Mouse (Mus musculus) kidney, adult 2 months (tissue): ENCODE measurements at regions not wholly inside any gene's neighbourhood (a gene's known extent, or its start where the extent isn't known, plus 50 kb on each side); places are given as distances from the start of the nearest gene placed in this dataset.

Experiments used
- DNase-seq: peaks from one replicate; pipeline ENCODE4 v3.0.0; 2021
- H3K27ac ChIP-seq: fragments of 200-500 bp; 2 replicates; pipeline ENCODE4 v1.5.1; 2012; ENCODE audit warnings: low read depth, low read length, control low read depth, inconsistent platforms; ENCODE audit not compliant: insufficient read depth
- H3K27me3 ChIP-seq: fragments of 200-500 bp; replicated peaks from 2 replicates; pipeline ENCODE4 v1.6.1; 2012; ENCODE audit warnings: mild to moderate bottlenecking, moderate library complexity, low read length, inconsistent platforms; ENCODE audit not compliant: control insufficient read depth, insufficient read depth
- H3K36me3 ChIP-seq: fragments of 200-500 bp; 2 replicates; pipeline ENCODE4 v1.6.1; 2012; ENCODE audit warnings: mild to moderate bottlenecking, moderate library complexity, low read length, inconsistent platforms; ENCODE audit not compliant: control insufficient read depth, insufficient read depth
- H3K4me1 ChIP-seq: fragments of 200-500 bp; 2 replicates; pipeline ENCODE4 v1.6.1; 2011; ENCODE audit warnings: low read length; ENCODE audit not compliant: control insufficient read depth, insufficient read depth
- H3K4me3 ChIP-seq: fragments of 200-500 bp; 2 replicates; pipeline ENCODE4 v1.5.1; 2011; ENCODE audit warnings: mild to moderate bottlenecking, low read depth, low read length, control low read depth; ENCODE audit not compliant: insufficient read depth
- CTCF ChIP-seq: fragments of 200-500 bp; conservative IDR thresholded peaks from 2 replicates; pipeline ENCODE4 v1.5.1; 2011; ENCODE audit warnings: low read depth, mild to moderate bottlenecking, control low read depth, low read length, moderate library complexity, mixed read lengths; ENCODE audit not compliant: insufficient read depth, insufficient read length
- POLR2A ChIP-seq: fragments of 200-500 bp; IDR thresholded peaks from one replicate; pipeline ENCODE4 v1.6.1; 2011; ENCODE audit warnings: low read depth, low read length, control low read depth
- WGBS: fragments of 180-500 bp; shearing (Covaris S2); methylation state at CpG from one replicate; pipeline ENCODE4 v1.1.7; 2018; 5-methylcytosine and 5-hydroxymethylcytosine counted together

DNA sequence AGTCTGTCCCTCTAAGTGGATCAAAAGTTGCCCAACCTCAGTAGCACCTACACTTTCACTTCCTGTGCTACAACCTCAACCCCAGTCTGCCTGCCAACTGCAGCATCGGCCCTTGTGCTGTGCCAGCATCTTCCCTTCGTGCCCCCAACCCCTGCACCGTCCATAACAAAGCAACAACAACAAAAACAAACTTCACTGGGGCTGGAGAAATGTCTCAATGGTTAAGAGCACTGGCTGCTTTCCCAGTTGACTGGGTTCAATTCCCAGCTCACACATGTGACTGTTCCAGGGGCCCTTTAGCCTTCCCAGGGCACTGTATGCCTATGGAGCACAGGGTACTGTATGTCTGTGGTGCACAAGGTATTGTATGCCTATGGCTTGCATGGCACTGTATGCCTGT is 114.4 kb downstream of the Thbs2 start:
- TF ChIP-seq CTCF: no peak
- TF ChIP-seq POLR2A: no peak

DNA sequence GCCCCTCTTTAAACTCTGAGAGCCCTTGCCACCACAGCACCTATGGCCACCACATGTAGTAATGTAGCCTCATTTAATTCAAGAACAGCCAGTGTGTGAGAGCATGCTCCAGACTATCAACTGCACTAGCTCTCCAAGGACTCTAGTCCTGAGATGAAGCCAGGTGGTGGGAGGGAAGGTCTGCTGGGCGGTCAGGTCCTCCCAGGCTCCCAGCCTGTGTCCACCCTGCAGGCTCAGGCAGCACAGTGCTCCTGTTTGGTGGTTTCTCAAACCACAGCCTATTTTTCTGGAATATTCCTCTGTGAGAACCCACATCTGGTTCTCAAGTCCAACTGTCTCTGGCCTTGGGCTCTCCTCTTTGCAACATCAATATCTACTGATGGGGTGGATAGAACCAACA is 115.3 kb downstream of the Thbs2 start:
- WGBS: 95% methylated on average over 1 of the region's 1 CpGs
- TF ChIP-seq CTCF (no peak), POLR2A (no peak)
- Histone ChIP-seq H3K27me3 (no peaks in the 10 kb centered on the region), H3K27ac (no peak overlapping the region), H3K4me1 (no peaks in the 10 kb centered on the region), H3K36me3 (no peaks in the 10 kb centered on the region), H3K4me3 (no peak overlapping the region)
- no peak for DNase-seq

More for the DNA sequence above, 114.4 kb downstream of the Thbs2 start:
- DNase-seq: no peak
- no peaks in the 10 kb centered on the region for H3K27me3 ChIP-seq
- WGBS: 70% methylated on average over 3 of the region's 3 CpGs
- H3K4me1 ChIP-seq: no peaks in the 10 kb centered on the region
- no peak overlapping the region for H3K4me3 ChIP-seq
- H3K27ac ChIP-seq: no peak overlapping the region
- H3K36me3 ChIP-seq: no peaks in the 10 kb centered on the region

DNA sequence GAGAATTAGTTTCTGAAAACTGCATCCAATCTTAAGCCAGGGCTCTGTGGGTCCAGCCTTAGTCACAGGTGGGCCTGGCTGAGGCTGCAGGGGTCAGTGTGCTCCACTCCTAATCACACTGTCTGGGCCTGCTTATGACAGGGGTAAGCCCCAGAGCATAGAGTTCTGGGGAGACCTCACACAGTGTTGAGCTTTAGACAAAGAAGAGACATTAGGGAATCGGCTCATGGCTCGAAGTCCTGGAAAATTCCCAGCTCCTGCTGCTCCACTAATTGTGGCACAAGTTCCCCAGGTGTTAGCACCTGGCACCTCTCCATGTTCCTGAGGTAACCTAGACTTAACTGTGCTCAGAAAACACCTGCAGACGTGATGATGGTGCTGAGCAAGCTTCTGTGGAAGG is 115.8 kb downstream of the Thbs2 start:
- Histone ChIP-seq H3K36me3 (no peaks in the 10 kb centered on the region), H3K27me3 (no peaks in the 10 kb centered on the region), H3K4me3 (no peak overlapping the region), H3K4me1 (no peaks in the 10 kb centered on the region), H3K27ac (no peak overlapping the region)
- TF ChIP-seq POLR2A (no peak), CTCF (no peak)
- WGBS: 70% methylated on average over 3 of the region's 3 CpGs
- DNase-seq: no peak

DNA sequence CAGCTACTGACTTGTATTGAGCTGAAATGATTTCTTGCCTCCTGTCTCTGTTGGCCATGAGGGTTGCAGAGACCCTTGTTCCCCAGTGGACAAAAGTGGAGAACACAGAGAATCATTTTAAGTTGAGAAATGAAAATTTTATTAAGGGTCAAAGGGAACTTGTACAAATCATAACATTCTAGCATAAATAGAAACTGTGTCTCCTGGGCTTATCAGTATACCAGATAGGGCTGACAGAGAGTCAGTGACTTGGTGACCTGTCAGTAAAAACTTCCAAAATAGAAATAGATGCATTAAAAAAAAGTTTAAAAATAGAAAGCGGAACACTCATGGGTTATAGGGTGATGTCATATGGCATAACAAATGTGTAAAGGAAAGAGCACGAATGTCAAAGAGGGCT is 117.9 kb downstream of the Thbs2 start:
- 64% methylated on average over 2 of the region's 2 CpGs for WGBS

DNA sequence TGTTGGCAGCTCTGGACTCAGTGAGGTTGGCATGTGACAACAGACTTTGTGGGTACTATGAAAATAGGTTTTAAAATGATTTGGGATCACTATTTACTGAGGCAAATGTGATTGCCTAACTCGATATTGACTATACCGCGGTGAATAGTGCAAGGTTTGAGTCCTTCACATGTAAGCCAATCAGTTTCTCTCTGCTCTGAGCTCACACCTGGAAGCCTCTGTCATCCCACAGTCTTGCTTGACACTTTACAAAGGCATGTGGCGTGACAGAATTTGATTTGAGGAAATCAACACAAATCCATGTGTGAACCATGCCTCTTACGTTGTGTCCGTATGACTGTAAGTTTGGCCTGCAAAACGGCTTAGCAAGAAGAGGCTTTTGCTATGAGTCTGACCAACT is 122.9 kb downstream of the Thbs2 start:
- no peak overlapping the region for H3K4me3 ChIP-seq
- TF ChIP-seq POLR2A (no peak), CTCF (no peak)
- no peak overlapping the region for H3K27ac ChIP-seq
- no peaks in the 10 kb centered on the region for H3K27me3 ChIP-seq
- no peaks in the 10 kb centered on the region for H3K36me3 ChIP-seq
- DNase-seq: no peak
- 88% methylated on average over 7 of the region's 7 CpGs for WGBS
- H3K4me1 ChIP-seq: no peaks in the 10 kb centered on the region

More for the DNA sequence above, 117.9 kb downstream of the Thbs2 start:
- TF ChIP-seq POLR2A (no peak), CTCF (no peak)
- Histone ChIP-seq H3K4me3 (no peak overlapping the region), H3K27me3 (no peaks in the 10 kb centered on the region), H3K36me3 (no peaks in the 10 kb centered on the region), H3K4me1 (no peaks in the 10 kb centered on the region), H3K27ac (no peak overlapping the region)
- DNase-seq: peak; percentile 40

DNA sequence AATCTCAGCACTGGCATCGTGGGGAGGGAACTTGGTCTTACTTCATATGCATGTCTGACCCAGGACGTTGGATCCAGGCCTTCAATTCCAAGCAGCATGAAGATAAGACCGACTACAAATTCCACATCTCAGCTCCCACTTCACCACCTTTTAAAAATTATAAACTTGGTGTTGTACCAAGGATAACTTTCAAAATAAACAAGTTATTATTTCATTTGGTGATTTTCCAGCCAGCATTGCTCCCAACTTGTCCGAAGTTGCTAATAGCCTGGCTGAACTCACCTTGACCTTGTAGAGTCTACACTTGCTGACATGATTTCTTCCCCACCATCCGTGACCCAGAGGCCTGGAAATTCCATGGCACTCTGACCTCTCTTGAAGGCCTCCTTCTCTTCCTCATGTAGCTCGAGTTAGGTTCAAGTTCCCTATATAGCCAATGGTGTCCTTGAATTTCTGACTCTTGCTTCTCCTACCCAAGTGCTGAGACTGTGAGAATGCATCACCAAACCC is 123.7 kb downstream of the Thbs2 start:
- WGBS: 64% methylated on average over 6 of the region's 6 CpGs
- no peak overlapping the region for H3K27ac ChIP-seq
- H3K27me3 ChIP-seq: no peaks in the 10 kb centered on the region
- DNase-seq: peak; percentile 56
- H3K4me1 ChIP-seq: no peaks in the 10 kb centered on the region
- no peak for TF ChIP-seq CTCF
- TF ChIP-seq POLR2A: no peak
- H3K36me3 ChIP-seq: no peaks in the 10 kb centered on the region
- H3K4me3 ChIP-seq: no peak overlapping the region

DNA sequence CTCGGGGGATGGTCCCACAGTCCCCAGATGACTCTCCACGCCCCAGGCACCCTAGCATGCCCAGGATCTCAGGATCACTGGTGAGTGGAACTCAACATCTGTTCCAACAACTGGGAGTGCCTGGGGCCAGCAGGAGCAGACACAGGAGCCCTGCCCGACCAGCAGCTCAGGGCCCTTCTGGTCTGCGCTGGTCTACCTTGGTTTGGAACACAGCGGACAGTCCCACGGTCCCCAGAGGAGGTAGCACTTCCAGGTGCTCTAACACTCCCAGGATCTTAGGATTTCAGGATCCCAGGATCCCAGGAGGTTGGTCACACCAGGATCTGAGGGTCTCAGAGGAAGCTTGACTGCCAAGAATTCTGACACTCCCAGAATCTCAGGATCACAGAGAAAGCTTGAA is 131.8 kb downstream of the Thbs2 start:
- no peaks in the 10 kb centered on the region for H3K36me3 ChIP-seq
- WGBS: 82% methylated on average over 6 of the region's 6 CpGs
- H3K4me1 ChIP-seq: no peaks in the 10 kb centered on the region
- H3K27ac ChIP-seq: no peak overlapping the region
- no peak for DNase-seq
- TF ChIP-seq CTCF: no peak
- TF ChIP-seq POLR2A: no peak
- no peak overlapping the region for H3K4me3 ChIP-seq
- no peaks in the 10 kb centered on the region for H3K27me3 ChIP-seq

DNA sequence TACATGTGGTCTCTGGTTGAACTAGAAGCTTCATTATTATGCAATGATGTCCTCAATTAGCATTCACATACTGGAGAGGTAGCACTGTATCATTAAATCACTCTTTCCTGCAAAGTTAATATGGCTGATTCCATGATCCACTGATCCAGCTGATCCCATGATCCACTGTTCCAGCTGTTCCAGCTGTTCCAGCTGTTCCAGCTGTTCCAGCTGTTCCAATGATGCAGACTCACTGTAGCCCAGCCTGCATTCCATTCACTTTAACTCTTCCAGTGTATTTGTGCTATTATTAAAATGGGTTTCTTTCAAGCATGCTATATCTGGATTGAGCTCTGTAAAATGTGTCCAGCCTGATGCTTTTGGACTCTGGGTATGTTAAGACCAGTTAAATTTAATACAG is 136.8 kb downstream of the Thbs2 start:
- H3K4me1 ChIP-seq: no peaks in the 10 kb centered on the region
- H3K27me3 ChIP-seq: no peaks in the 10 kb centered on the region
- no peaks in the 10 kb centered on the region for H3K36me3 ChIP-seq
- no peak overlapping the region for H3K27ac ChIP-seq
- no peak overlapping the region for H3K4me3 ChIP-seq
- DNase-seq: no peak
- TF ChIP-seq POLR2A: no peak
- TF ChIP-seq CTCF: no peak
